Mouse (Mus musculus) cerebellum, adult 2 months (tissue): ENCODE data around the gene Zfp185. TPM values are rescaled to one million over a fixed set of nuclear protein-coding genes. Genes with fewer than 3 reads are reported as not detected.

Experiments
- DNase-seq, 2 experiments: peaks; one replicate each; pipeline ENCODE4 v3.0.0; 2021
- H3K27ac ChIP-seq: fragments of 200-500 bp; 2 replicates; pipeline ENCODE4 v1.5.1; 2012; ENCODE audit warnings: low read length, control low read depth, inconsistent platforms; ENCODE audit not compliant: insufficient read depth
- H3K27me3 ChIP-seq: fragments of 200-500 bp; 2 replicates; pipeline ENCODE4 v1.6.1; 2012; ENCODE audit warnings: inconsistent platforms, mild to moderate bottlenecking, low read length, moderate library complexity; ENCODE audit not compliant: control insufficient read depth, insufficient read depth
- H3K4me1 ChIP-seq: fragments of 200-500 bp; 2 replicates; pipeline ENCODE4 v1.6.1; 2011; ENCODE audit warnings: low read length; ENCODE audit not compliant: control insufficient read depth, insufficient read depth
- H3K4me3 ChIP-seq: fragments of 200-500 bp; replicated peaks from 2 replicates; pipeline ENCODE3; 2011; ENCODE audit warnings: mild to moderate bottlenecking, low read depth, low read length, control low read depth; ENCODE audit not compliant: insufficient read depth
- CTCF ChIP-seq: fragments of 200-500 bp; IDR thresholded peaks from 2 replicates; pipeline ENCODE4 v1.5.1; 2011; ENCODE audit warnings: low read depth, mild to moderate bottlenecking, control low read depth, low read length, moderate library complexity, borderline replicate concordance; ENCODE audit not compliant: insufficient read depth
- POLR2A ChIP-seq: fragments of 200-500 bp; IDR thresholded peaks from 2 replicates; pipeline ENCODE4 v1.6.1; 2011; ENCODE audit warnings: low read length, control low read depth, borderline replicate concordance; ENCODE audit not compliant: insufficient read depth
- WGBS: fragments of 180-500 bp; shearing (Covaris S2); methylation state at CpG from one replicate; pipeline ENCODE4 v1.1.7; 2018; 5-methylcytosine and 5-hydroxymethylcytosine counted together
- polyA plus RNA-seq: library from polyadenylated mRNA; depleted of rRNA; stranded (reverse); fragments of >200 nt; gene quantifications from 2 replicates; pipeline ENCODE4 v1.2.3, GENCODE M21; 2012

Zfp185 gene
- polyA plus RNA-seq, 1 experiment = 0.41 TPM

GRCm38 (mm10) chrX:72987520-72987905 lies 374 bp downstream of the Zfp185 start:
- WGBS = 17% methylated on average over 14 of the region's 14 CpGs
- no peaks in the 10 kb centered on the region for H3K4me1 ChIP-seq
- H3K4me3 ChIP-seq = peak overlapping the region; percentile 9

GRCm38 (mm10) chrX:72988431-72988830 lies 1.3 kb downstream of the Zfp185 start:
- H3K27me3 ChIP-seq = no peaks in the 10 kb centered on the region
- H3K27ac ChIP-seq = no peak overlapping the region
- WGBS = 82% methylated on average over 3 of the region's 3 CpGs
- no peak overlapping the region for H3K4me3 ChIP-seq
- TF ChIP-seq CTCF = no peak
- TF ChIP-seq POLR2A = no peak
- no peak for DNase-seq
- no peaks in the 10 kb centered on the region for H3K4me1 ChIP-seq

More at GRCm38 (mm10) chrX:72987520-72987905, 374 bp downstream of the Zfp185 start:
- DNase-seq = no peak
- H3K27me3 ChIP-seq = no peaks in the 10 kb centered on the region
- no peak overlapping the region for H3K27ac ChIP-seq
- no peak for TF ChIP-seq POLR2A
- TF ChIP-seq CTCF = no peak

- Histone ChIP-seq H3K27ac (no peak overlapping the region), H3K4me1 (no peaks in the 10 kb centered on the region), H3K4me3 (no peak overlapping the region), H3K27me3 (no peaks in the 10 kb centered on the region)
- DNase-seq = no peak
- TF ChIP-seq CTCF (no peak), POLR2A (no peak)
- WGBS = 69% methylated on average over 3 of the region's 3 CpGs
These were observed 3.4 kb downstream of the Zfp185 start for GRCm38 (mm10) chrX:72990581-72990980.

- Histone ChIP-seq H3K27ac (no peak overlapping the region), H3K4me1 (no peaks in the 10 kb centered on the region), H3K27me3 (no peaks in the 10 kb centered on the region), H3K4me3 (no peak overlapping the region)
- TF ChIP-seq CTCF (peak; percentile 32; the same call in 1 of the 2 replicates), POLR2A (no peak)
- DNase-seq = no peak
- WGBS = 57% methylated on average over 5 of the region's 5 CpGs
These were observed 5.3 kb downstream of the Zfp185 start for GRCm38 (mm10) chrX:72992291-72992919.

GRCm38 (mm10) chrX:72995542-72995941 lies 8.4 kb downstream of the Zfp185 start:
- TF ChIP-seq POLR2A (no peak), CTCF (no peak)
- DNase-seq = no peak
- no peak overlapping the region for H3K4me3 ChIP-seq

GRCm38 (mm10) chrX:73003110-73003509 lies 16.0 kb downstream of the Zfp185 start:
- TF ChIP-seq POLR2A (no peak), CTCF (no peak)
- no peak for DNase-seq
- Histone ChIP-seq H3K27me3 (no peaks in the 10 kb centered on the region), H3K27ac (no peak overlapping the region), H3K4me3 (no peak overlapping the region), H3K4me1 (no peaks in the 10 kb centered on the region)
- WGBS = 78% methylated on average over 5 of the region's 5 CpGs

More at GRCm38 (mm10) chrX:72995542-72995941, 8.4 kb downstream of the Zfp185 start:
- 50% methylated on average over 3 of the region's 3 CpGs for WGBS
- H3K27me3 ChIP-seq = no peaks in the 10 kb centered on the region
- H3K27ac ChIP-seq = no peak overlapping the region
- H3K4me1 ChIP-seq = no peaks in the 10 kb centered on the region

GRCm38 (mm10) chrX:73005678-73006077 lies 18.5 kb downstream of the Zfp185 start:
- Histone ChIP-seq H3K27ac (no peak overlapping the region), H3K4me1 (no peaks in the 10 kb centered on the region), H3K4me3 (no peak overlapping the region), H3K27me3 (no peaks in the 10 kb centered on the region)
- no peak for DNase-seq
- WGBS = 86% methylated on average over 4 of the region's 4 CpGs
- no peak for TF ChIP-seq POLR2A
- no peak for TF ChIP-seq CTCF

- peak; percentile 88 for TF ChIP-seq CTCF
- peak; percentile 84 for TF ChIP-seq POLR2A
- Histone ChIP-seq H3K4me3 (peak overlapping the region; percentile 51), H3K4me1 (no peaks in the 10 kb centered on the region), H3K27ac (peak overlapping the region; percentile 56), H3K27me3 (no peaks in the 10 kb centered on the region)
- DNase-seq = peak; percentile 94
- WGBS = 8% methylated on average over 23 of the region's 27 CpGs
These were observed 20.7 kb downstream of the Zfp185 start for GRCm38 (mm10) chrX:73007597-73008479.
